11 mouse cellular contexts compared by ENCODE assay signal in genomic region chr2:103894981-103895676, GRCm38 (mm10).
A peak's percentile ranks its signal among the peaks of the same experiment; 100 is the strongest.
DNase-seq lines count a peak whose midpoint lies in the region; ATAC-seq and TF ChIP-seq lines count a peak whose summit lies in the region.
"Had no signal": no experiment of that assay in that cellular context is flagged by ENCODE, and none has a peak within 500 bp of the region (broad histone marks: within the 10 kb centered on the region; RNA-seq: fewer than 3 reads in every experiment).

No protein-coding gene starts in this region.

- intact Hi-C loops in left cerebral cortex, adult 2 months (cut with DNase I): no loop called here

- H3K27ac ChIP-seq in heart, embryonic 10.5 days: peak overlapping the region; percentile 85
- peak overlapping the region; percentile 96 for H3K27ac ChIP-seq in liver, postnatal 0 days (ENCODE audit: low read depth)
- no peak overlapping the region for H3K27ac ChIP-seq in left cerebral cortex, adult 2 months
- H3K27ac ChIP-seq: limb, embryonic 13.5 days had no signal

- peak; percentile 12; the same call in 1 of the 2 replicates for TF ChIP-seq EP300 in liver, postnatal 0 days (IDR thresholded peaks at IDR 0.05; ENCODE audit: low read depth)

- H3K4me2 ChIP-seq in liver, postnatal 0 days (ENCODE audit: low read depth, low read length): peak overlapping the region; percentile 65
- H3K4me2 ChIP-seq: limb, embryonic 13.5 days had no signal

- H3K4me3 ChIP-seq in heart, embryonic 10.5 days: no peak overlapping the region
- peak overlapping the region; percentile 67 for H3K4me3 ChIP-seq in erythroblast, embryonic 14.5 days (replicated peaks)
- H3K4me3 ChIP-seq in liver, postnatal 0 days (ENCODE audit: low read depth, low read length): no peak overlapping the region
- no peak overlapping the region for H3K4me3 ChIP-seq in left cerebral cortex, adult 2 months
- H3K4me3 ChIP-seq: limb, embryonic 13.5 days had no signal

- 58% methylated on average over 12 of the region's 12 CpGs for WGBS in heart, embryonic 10.5 days
- WGBS in liver, postnatal 0 days (ENCODE audit: insufficient replicate concordance): 38% methylated on average over 12 of the region's 12 CpGs

- no peak for TF ChIP-seq CTCF in liver, postnatal 0 days (IDR thresholded peaks at IDR 0.05; ENCODE audit: low read depth)
- no peak for TF ChIP-seq CTCF in left cerebral cortex, adult 2 months (IDR thresholded peaks at IDR 0.05)

- no peak for ATAC-seq in liver, postnatal 0 days

- no peaks in the 10 kb centered on the region for H3K9me3 ChIP-seq in heart, embryonic 10.5 days
- no peaks in the 10 kb centered on the region for H3K9me3 ChIP-seq in erythroblast, embryonic 14.5 days (ENCODE audit: control insufficient read depth, low read length)
- H3K9me3 ChIP-seq in liver, postnatal 0 days (ENCODE audit: low read length): no peaks in the 10 kb centered on the region
- H3K9me3 ChIP-seq: limb, embryonic 13.5 days had no signal

- peaks cover 53% of the 10 kb centered on the region for H3K4me1 ChIP-seq in heart, embryonic 10.5 days
- peaks cover 97% of the 10 kb centered on the region for H3K4me1 ChIP-seq in erythroblast, embryonic 14.5 days (ENCODE audit: control insufficient read depth)
- H3K4me1 ChIP-seq in liver, postnatal 0 days (ENCODE audit: insufficient read depth): peaks cover 50% of the 10 kb centered on the region

- H3K9ac ChIP-seq in liver, postnatal 0 days (replicated peaks): peak overlapping the region; percentile 54
- H3K9ac ChIP-seq: limb, embryonic 13.5 days had no signal

- no peaks in the 10 kb centered on the region for H3K36me3 ChIP-seq in heart, embryonic 10.5 days
- peaks cover 36% of the 10 kb centered on the region for H3K36me3 ChIP-seq in erythroblast, embryonic 14.5 days (ENCODE audit: control insufficient read depth)
- no peaks in the 10 kb centered on the region for H3K36me3 ChIP-seq in liver, postnatal 0 days (replicated peaks; ENCODE audit: insufficient read depth, low read length)
- H3K36me3 ChIP-seq: limb, embryonic 13.5 days had no signal

- no peak for DNase-seq in heart, embryonic 10.5 days (ENCODE audit: low spot score)
- no peak for DNase-seq in heart, postnatal 4 days
- peak; percentile 88 for DNase-seq in A20 (ENCODE audit: low read depth, low spot score)
- peak; percentile 54 for DNase-seq in liver, postnatal 0 days
- DNase-seq in left cerebral cortex, adult 2 months (ENCODE audit: extremely low spot score in 1 of 2, low spot score in 2 of 2): no peak
- no peak for DNase-seq in cerebellum, adult 11 months
- DNase-seq in T-cell, adult 2 months (ENCODE audit: low spot score): no peak
- DNase-seq: cerebellum, adult 9-10 months; midbrain, embryonic 14.5 days had no signal

- H3K27me3 ChIP-seq in heart, embryonic 10.5 days (ENCODE audit: insufficient read depth, poor library complexity, severe bottlenecking): peaks cover 14% of the 10 kb centered on the region; the same call in 1 of the 2 replicates
- H3K27me3 ChIP-seq in erythroblast, embryonic 14.5 days (ENCODE audit: control insufficient read depth): no peaks in the 10 kb centered on the region
- no peaks in the 10 kb centered on the region for H3K27me3 ChIP-seq in liver, postnatal 0 days (ENCODE audit: insufficient read depth, low read length)
- H3K27me3 ChIP-seq: limb, embryonic 13.5 days had no signal

Comparison
In these comparisons a context has a peak if more than half of its experiments do, and no peak if none do; other contexts are left out.
1. DNase-seq: peak in A20 (single experiment) and liver, postnatal 0 days (single experiment); none in heart, embryonic 10.5 days (single experiment), heart, postnatal 4 days (single experiment), left cerebral cortex, adult 2 months (0 of 2), cerebellum, adult 11 months (single experiment) and T-cell, adult 2 months (single experiment).